Mouse (Mus musculus): ENCODE data around the gene Ica1. TPM values are rescaled to one million over a fixed set of nuclear protein-coding genes. Genes with fewer than 3 reads are reported as not detected.

The Ica1 gene
- 28.2 and 36.8 TPM in 2 replicates for polyA plus RNA-seq (2015; fragmentation: Nextera tagmentation; extraction: Ambion mirVana)

DNA sequence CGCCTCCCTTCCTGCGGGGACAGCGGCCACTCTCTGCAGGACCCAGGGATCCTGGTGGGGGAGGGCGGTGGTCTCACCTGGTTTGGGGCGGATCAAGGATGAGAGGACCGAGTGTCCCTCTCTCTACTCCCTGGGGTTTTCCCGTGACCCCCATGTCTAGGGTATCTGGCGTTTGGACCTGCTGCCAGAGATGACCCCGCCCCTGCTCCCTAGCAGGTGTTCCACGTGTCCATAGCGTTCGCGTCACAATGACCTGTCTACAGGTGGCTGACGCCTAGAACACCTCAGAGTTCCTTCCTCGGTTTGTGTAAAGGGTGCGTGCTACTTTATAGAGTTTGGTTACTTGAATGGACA lies at the start of gene Ica1:
Gene Ica1 (minus strand): TSS at position 193 of the 354 bp plus-strand sequence.
- Histone ChIP-seq H3K4me2 (peak within 1 kb of the TSS; percentile 87), H3K4me1 (peaks cover 7% of the 10 kb centered on the region; the same call in 1 of the 2 replicates), H3K4me3 (replicated peaks) (peak within 1 kb of the TSS; percentile 69), H3K27ac (peak within 1 kb of the TSS; percentile 71), H3K27me3 (replicated peaks) (no peaks in the 10 kb centered on the region), H3K9ac (peak within 1 kb of the TSS; percentile 45), H3K9me3 (no peaks in the 10 kb centered on the region), H3K36me3 (no peaks in the 10 kb centered on the region)
- 3% methylated on average over 16 of the region's 16 CpGs for WGBS
- peak; percentile 79 for ATAC-seq (ENCODE audit: insufficient read depth, low FRiP score, low read depth)

DNA sequence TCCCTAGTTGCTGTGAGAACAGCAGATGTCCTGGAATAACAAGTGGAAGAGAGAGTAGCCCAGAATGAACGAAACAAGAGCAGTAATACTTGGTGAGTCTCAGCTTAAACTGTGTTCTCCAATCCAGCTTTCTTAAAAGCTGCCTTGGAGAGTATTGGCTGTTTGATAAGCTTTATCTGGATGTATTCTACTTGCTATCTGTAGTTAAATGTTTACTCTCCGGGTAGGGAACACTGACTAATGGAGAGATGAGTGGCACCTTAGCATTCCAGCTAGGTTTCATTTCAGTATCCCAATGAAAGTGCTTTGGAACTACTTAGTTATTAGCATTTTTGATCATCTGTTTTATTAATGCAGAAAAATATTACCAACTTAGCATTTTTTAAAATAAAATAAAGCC lies 41.6 kb upstream of the Ica1 start:
- H3K4me1 ChIP-seq: no peaks in the 10 kb centered on the region
- no peaks in the 10 kb centered on the region for H3K27me3 ChIP-seq (replicated peaks)
- H3K4me2 ChIP-seq: no peak overlapping the region
- peak; percentile 75; the same call in 1 of the 2 replicates for ATAC-seq (ENCODE audit: insufficient read depth, low FRiP score, low read depth)
- no peaks in the 10 kb centered on the region for H3K9me3 ChIP-seq
- H3K27ac ChIP-seq: no peak overlapping the region
- H3K36me3 ChIP-seq: no peaks in the 10 kb centered on the region
- no peak overlapping the region for H3K9ac ChIP-seq
- H3K4me3 ChIP-seq (replicated peaks): no peak overlapping the region
- WGBS: 63% methylated on average over 2 of the region's 2 CpGs

DNA sequence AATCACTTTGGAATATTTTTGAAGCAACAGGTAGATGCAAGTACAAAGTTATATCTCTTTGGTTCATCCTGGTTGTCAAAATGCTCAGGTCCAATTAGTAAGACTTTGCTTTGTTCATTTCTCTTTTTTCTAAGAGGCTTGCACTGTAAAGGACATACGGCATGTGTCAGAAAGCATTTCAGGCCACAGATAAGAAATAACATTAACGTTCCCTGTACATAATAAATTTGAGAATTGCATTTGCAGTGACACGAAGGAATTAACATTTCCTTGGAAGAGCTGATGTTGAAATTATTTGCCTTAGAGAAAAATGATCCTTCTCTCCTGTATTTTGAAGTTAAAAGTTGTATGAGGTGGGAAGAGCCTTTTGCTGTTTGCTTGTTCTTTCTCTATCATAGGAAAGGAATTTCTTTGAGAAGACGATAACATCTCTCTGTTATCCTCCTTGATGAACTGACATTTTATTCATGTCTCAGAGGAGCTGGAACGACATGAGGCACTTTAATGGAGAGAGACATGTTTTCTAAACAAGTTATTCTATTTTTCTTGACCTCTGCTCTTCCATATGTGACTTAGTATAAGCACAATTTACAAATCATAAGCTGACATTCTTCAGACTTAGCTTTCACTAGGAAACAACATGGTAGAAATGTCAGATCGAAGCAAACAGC lies 36.2 kb upstream of the Ica1 start:
- Histone ChIP-seq H3K4me2 (no peak overlapping the region), H3K4me1 (no peaks in the 10 kb centered on the region), H3K4me3 (replicated peaks) (no peak overlapping the region), H3K9me3 (no peaks in the 10 kb centered on the region), H3K27ac (no peak overlapping the region), H3K27me3 (replicated peaks) (no peaks in the 10 kb centered on the region), H3K9ac (no peak overlapping the region), H3K36me3 (no peaks in the 10 kb centered on the region)
- 49% methylated on average over 6 of the region's 6 CpGs for WGBS
- no peak for ATAC-seq (ENCODE audit: insufficient read depth, low FRiP score, low read depth)

DNA sequence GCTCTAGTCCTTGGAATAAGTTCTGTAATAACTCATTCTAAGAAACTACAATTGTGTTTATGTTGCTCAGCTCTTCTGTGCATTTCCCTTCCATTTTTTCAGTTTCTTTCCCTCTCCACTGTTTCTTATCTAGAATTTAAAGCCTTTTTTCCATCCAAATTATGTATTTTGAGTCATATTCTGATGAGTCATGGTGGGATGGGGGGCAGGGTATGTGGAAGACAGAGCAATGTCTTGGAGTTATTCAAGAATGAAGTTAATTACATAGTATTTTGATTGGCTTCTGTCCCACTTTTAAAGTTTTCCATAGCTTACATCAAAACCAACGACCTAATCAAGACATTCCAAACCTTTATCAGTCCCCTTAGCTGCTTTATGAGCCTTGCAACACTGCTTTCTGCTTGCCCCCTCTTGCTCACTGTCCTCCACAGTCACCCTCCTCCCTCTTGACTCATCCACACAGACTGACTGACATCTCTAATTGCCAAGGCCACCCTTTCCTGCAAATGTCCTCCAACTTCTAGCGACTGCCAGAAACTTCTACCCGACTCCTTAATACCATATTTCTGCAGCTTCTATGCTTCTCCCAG lies 24.4 kb upstream of the Ica1 start:
- no peaks in the 10 kb centered on the region for H3K4me1 ChIP-seq
- no peaks in the 10 kb centered on the region for H3K27me3 ChIP-seq (replicated peaks)
- 66% methylated on average over 3 of the region's 3 CpGs for whole genome bisulfite sequencing
- H3K9me3 ChIP-seq: no peaks in the 10 kb centered on the region
- H3K9ac ChIP-seq: no peak overlapping the region
- no peak overlapping the region for H3K27ac ChIP-seq
- no peak for ATAC-seq (ENCODE audit: insufficient read depth, low FRiP score, low read depth)
- H3K4me3 ChIP-seq (replicated peaks): no peak overlapping the region
- no peaks in the 10 kb centered on the region for H3K36me3 ChIP-seq
- H3K4me2 ChIP-seq: no peak overlapping the region

DNA sequence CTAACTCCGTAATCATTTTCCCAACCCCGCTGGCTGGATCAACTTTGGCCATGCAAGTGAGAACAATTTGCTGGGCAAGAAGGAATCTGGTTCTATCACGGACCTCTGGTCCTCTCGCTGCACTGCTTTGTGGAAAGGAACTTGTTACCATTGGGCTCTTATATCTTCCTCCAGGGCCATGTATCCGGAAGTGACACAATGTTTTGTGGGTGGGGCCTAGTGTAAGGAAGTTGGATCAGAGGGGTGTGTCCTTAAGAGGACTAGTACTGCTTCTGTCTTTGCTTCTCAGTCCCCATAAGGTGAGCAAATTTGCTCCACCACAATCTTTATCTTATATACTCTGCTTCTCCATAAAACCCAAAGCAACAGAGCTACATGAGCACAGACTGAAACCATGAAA lies 14.1 kb upstream of the Ica1 start:
- H3K27ac ChIP-seq: no peak overlapping the region
- no peaks in the 10 kb centered on the region for H3K36me3 ChIP-seq
- no peak overlapping the region for H3K4me2 ChIP-seq
- no peak for ATAC-seq (ENCODE audit: insufficient read depth, low FRiP score, low read depth)
- no peak overlapping the region for H3K4me3 ChIP-seq (replicated peaks)
- H3K9me3 ChIP-seq: no peaks in the 10 kb centered on the region
- H3K4me1 ChIP-seq: no peaks in the 10 kb centered on the region
- WGBS: 87% methylated on average over 5 of the region's 5 CpGs
- H3K27me3 ChIP-seq (replicated peaks): no peaks in the 10 kb centered on the region
- H3K9ac ChIP-seq: no peak overlapping the region

DNA sequence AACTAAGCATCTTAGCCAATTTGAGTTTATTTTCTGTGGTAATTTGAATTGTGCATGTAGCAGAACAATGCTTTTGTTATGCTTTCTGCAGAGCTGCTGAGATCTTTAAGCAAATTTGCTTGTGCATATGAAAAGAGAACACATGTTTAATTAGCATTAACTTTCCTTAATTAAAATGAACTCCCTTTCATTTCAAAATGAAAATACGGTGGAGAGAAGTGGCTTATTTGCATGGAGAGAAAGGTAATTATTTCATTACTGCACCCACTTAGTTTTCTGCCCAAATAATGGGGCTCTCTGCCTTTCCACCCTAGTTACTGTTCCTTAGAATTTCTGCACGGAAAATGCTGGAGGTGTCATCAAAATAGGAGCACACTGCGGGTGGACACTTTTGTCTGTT lies 13.5 kb upstream of the Ica1 start:
- H3K4me3 ChIP-seq (replicated peaks): no peak overlapping the region

DNA sequence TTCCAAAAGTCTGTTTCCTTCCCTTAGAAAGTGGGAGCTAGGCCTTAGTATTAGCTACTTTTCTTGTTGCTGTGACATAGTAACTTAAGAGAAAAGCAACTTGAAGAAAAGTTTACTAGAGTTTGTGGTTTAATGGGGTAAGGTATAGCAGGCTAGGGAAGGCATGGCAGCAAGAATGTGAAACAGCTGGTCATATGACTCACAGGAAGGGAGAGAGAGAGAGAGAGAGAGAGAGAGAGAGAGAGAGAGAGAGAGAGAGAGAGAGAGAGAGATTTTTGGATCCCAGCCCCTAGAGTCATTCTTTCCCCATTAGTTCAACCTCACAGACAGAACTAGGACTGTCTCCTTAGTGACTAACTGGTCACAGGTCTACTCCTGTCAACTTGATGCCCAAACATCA lies 2.3 kb upstream of the Ica1 start:
- Histone ChIP-seq H3K27ac (no peak overlapping the region), H3K9ac (no peak overlapping the region), H3K4me1 (peaks cover 7% of the 10 kb centered on the region; the same call in 1 of the 2 replicates), H3K27me3 (replicated peaks) (no peaks in the 10 kb centered on the region), H3K9me3 (no peaks in the 10 kb centered on the region), H3K4me2 (no peak overlapping the region), H3K36me3 (no peaks in the 10 kb centered on the region), H3K4me3 (replicated peaks) (no peak overlapping the region)
- no peak for ATAC-seq (ENCODE audit: insufficient read depth, low FRiP score, low read depth)

More for the DNA sequence above, 13.5 kb upstream of the Ica1 start:
- Histone ChIP-seq H3K4me1 (no peaks in the 10 kb centered on the region), H3K9ac (no peak overlapping the region), H3K4me2 (no peak overlapping the region), H3K27ac (no peak overlapping the region), H3K36me3 (no peaks in the 10 kb centered on the region), H3K9me3 (no peaks in the 10 kb centered on the region), H3K27me3 (replicated peaks) (no peaks in the 10 kb centered on the region)
- no peak for ATAC-seq (ENCODE audit: insufficient read depth, low FRiP score, low read depth)
- 95% methylated on average over 3 of the region's 3 CpGs for WGBS

DNA sequence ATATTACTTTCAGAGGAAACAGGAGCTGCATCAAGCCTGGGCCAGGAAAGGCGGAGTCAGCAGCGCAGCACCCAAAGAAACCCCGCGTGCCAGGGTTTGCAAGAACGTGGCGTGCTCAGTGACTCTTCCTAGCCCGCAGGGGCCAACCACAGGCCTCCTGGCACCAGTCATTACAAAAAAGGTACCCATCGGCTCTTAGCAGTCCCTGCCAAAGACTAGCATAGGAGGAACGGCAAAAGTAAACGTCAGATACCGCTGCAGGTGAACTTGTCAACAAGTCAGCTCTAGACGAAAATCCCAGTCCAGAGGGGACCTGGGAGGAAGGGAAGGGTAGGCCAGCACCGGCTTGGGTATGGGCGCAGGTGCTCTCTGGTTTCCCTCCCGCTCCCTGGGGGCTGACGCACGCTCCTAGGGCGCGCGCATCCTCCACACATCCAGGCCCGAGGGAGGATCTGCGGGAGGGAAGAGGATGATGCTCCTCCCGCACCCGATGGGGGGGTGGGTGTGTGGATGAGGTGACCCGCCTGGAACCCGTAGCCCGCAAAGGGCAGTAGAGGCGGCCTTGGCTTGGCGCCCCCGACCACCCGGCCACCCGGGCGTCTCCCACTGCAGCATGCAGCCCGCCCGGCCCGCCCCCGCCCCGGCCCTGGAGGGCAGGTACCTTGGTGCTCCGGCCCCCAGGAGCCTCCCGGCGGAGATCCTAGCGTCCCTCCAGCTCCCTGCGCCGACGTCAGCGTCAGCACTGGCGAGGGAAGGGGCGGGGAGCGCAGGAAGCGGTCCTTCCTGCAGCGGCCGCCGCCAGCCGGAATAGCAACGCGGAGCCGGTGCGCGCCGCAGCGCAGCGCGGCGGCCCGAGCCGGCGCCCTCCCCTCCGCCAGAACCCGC lies 635 bp downstream of the Ica1 start:
- Histone ChIP-seq H3K9me3 (no peaks in the 10 kb centered on the region), H3K4me1 (peaks cover 7% of the 10 kb centered on the region; the same call in 1 of the 2 replicates), H3K36me3 (no peaks in the 10 kb centered on the region), H3K4me3 (replicated peaks) (peak overlapping the region; percentile 69), H3K27me3 (replicated peaks) (no peaks in the 10 kb centered on the region), H3K27ac (peak overlapping the region; percentile 71), H3K9ac (peak overlapping the region; percentile 45), H3K4me2 (peak overlapping the region; percentile 87)
- 1% methylated on average over 56 of the region's 69 CpGs for WGBS
- ATAC-seq (ENCODE audit: insufficient read depth, low FRiP score, low read depth): peak; percentile 91

DNA sequence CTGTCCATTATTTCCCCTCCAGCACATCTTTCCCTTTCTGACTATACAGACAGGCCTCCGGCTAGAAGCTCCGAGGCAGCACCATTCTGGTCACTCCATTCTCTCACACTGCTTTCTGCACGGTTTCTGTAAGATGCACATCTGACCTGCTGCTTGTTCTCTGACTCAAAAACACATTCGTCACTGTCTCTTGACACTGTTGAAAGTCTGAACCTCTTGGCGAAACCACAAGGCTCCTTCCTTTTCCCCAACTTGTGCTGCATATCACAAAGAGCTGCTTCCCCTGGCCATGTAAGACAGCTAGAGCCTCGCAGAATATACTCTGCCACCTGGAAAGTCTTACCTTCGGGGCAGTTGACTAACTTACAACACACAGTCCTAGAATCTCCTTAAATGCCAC lies 6.7 kb downstream of the Ica1 start:
- Histone ChIP-seq H3K4me3 (replicated peaks) (no peak overlapping the region), H3K36me3 (no peaks in the 10 kb centered on the region), H3K4me2 (no peak overlapping the region), H3K27me3 (replicated peaks) (no peaks in the 10 kb centered on the region), H3K4me1 (no peaks in the 10 kb centered on the region), H3K9ac (no peak overlapping the region), H3K27ac (no peak overlapping the region), H3K9me3 (no peaks in the 10 kb centered on the region)
- WGBS: 62% methylated on average over 7 of the region's 7 CpGs
- no peak for ATAC-seq (ENCODE audit: insufficient read depth, low FRiP score, low read depth)

DNA sequence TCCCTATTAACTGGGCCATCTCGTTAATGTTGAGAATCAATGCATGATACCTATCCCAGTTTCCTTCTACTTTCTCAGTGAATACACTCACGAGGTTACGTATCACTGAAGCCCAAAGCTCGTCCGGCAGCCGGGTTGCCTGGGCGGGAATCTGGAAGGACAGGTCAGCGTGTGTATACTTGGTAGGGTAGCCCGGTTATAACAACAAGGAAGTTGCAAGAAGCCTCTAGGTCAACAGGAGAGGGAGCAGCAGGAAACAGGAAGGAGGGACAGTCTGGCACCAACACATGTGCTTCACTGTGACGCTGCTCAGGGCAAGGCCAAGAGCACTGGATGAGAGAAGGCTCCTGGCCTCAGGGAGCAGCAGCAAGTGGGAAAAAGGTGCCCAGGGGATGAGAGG lies 7.9 kb downstream of the Ica1 start:
- H3K9ac ChIP-seq: no peak overlapping the region
- H3K4me1 ChIP-seq: no peaks in the 10 kb centered on the region
- H3K36me3 ChIP-seq: no peaks in the 10 kb centered on the region
- WGBS: 56% methylated on average over 10 of the region's 10 CpGs
- H3K27me3 ChIP-seq (replicated peaks): no peaks in the 10 kb centered on the region
- H3K4me2 ChIP-seq: no peak overlapping the region
- no peak overlapping the region for H3K27ac ChIP-seq
- H3K9me3 ChIP-seq: no peaks in the 10 kb centered on the region
- no peak overlapping the region for H3K4me3 ChIP-seq (replicated peaks)
- peak; percentile 43; the same call in 1 of the 2 replicates for ATAC-seq (ENCODE audit: insufficient read depth, low FRiP score, low read depth)

DNA sequence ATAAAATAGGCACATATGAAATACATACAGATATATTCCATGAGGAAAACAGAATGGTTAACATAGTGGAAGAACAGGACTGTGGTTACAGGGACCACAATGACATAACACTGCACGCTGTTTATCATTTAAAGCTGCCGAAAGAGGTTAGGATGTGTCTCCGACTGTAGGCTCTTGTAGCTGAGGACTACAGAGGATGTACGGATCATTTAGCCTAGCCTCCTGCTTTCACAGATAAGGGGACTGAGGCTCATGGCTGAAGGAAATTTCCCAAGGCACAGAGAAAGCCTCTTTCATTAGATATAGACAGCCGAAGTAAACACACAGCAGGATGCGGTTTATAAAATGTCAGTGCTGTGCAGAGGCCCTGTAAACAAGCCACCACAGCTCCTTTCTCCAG lies 8.5 kb downstream of the Ica1 start:
- no peaks in the 10 kb centered on the region for H3K9me3 ChIP-seq
- no peak overlapping the region for H3K9ac ChIP-seq
- ATAC-seq (ENCODE audit: insufficient read depth, low FRiP score, low read depth): peak; percentile 22; the same call in 1 of the 2 replicates
- H3K27me3 ChIP-seq (replicated peaks): no peaks in the 10 kb centered on the region
- no peak overlapping the region for H3K27ac ChIP-seq
- 39% methylated on average over 6 of the region's 6 CpGs for WGBS
- no peak overlapping the region for H3K4me3 ChIP-seq (replicated peaks)
- H3K4me1 ChIP-seq: no peaks in the 10 kb centered on the region
- H3K4me2 ChIP-seq: no peak overlapping the region
- H3K36me3 ChIP-seq: no peaks in the 10 kb centered on the region

DNA sequence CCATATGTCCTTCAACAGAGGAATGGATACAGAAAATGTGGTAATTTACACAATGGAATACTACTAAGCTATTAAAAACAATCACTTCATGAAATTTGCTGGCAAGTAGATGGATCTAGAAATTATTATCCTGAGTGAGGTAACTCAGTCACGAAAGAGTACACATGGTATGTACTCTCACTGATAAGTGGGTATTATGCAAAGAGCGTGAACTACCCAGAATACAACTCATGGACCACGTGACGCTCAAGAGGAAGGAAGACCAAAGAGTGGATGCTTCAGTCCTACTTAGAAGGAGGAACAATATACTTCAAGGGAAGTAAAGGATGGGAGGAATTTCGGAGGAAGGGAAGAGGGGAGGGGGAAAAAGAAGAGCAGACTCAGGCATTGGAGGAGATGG lies 11.6 kb downstream of the Ica1 start:
- Histone ChIP-seq H3K9me3 (no peaks in the 10 kb centered on the region), H3K4me1 (no peaks in the 10 kb centered on the region), H3K36me3 (no peaks in the 10 kb centered on the region), H3K4me3 (replicated peaks) (no peak overlapping the region), H3K4me2 (no peak overlapping the region), H3K27ac (no peak overlapping the region), H3K27me3 (replicated peaks) (no peaks in the 10 kb centered on the region), H3K9ac (no peak overlapping the region)
- WGBS: 89% methylated on average over 5 of the region's 5 CpGs
- no peak for ATAC-seq (ENCODE audit: insufficient read depth, low FRiP score, low read depth)
